Mouse (Mus musculus) small intestine, adult 2 months (tissue): Measurements from ENCODE around the gene Gpa33.

Experiments used
- CTCF ChIP-seq: fragments of 200-500 bp; IDR thresholded peaks from 2 replicates; pipeline ENCODE4 v1.5.1; 2012; ENCODE audit warnings: low read depth, mild to moderate bottlenecking, control low read depth, inconsistent platforms, low read length, moderate library complexity, mixed read lengths; ENCODE audit not compliant: insufficient replicate concordance, insufficient read length; ENCODE audit errors: extremely low read depth
- POLR2A ChIP-seq: fragments of 200-500 bp; IDR thresholded peaks from 2 replicates; pipeline ENCODE4 v1.6.1; 2012; ENCODE audit warnings: low read depth, mild to moderate bottlenecking, control low read depth, inconsistent platforms, low read length, moderate library complexity

- TF ChIP-seq CTCF (no peak), POLR2A (no peak)
Measured at GRCm38 (mm10) chr1:166164580-166164979, 34.5 kb downstream of the Gpa33 start.
